Mouse (Mus musculus) MEL (cell line): Measurements from ENCODE around the gene Masp1.

Source experiments
- CTCF ChIP-seq, 3 experiments: IDR thresholded peaks in 2 of 3; conservative IDR thresholded peaks in 1 of 3; 2 replicates each; pipeline ENCODE4 v1.5.1; 2011 to 2012; ENCODE audit warnings: low read length in 3 of 3, low read depth in 2 of 3, mild to moderate bottlenecking in 2 of 3, improper control_type of control experiment in 1 of 3, inconsistent platforms in 1 of 3, mixed read lengths in 1 of 3, moderate library complexity in 1 of 3; ENCODE audit not compliant: control insufficient read depth in 1 of 3, insufficient read depth in 1 of 3, poor library complexity in 1 of 3, severe bottlenecking in 1 of 3
- MAFK ChIP-seq: IDR thresholded peaks from 2 replicates; pipeline ENCODE4 v1.6.1; 2011; ENCODE audit warnings: low read depth, mild to moderate bottlenecking, low read length, improper control_type of control experiment, borderline replicate concordance

DNA sequence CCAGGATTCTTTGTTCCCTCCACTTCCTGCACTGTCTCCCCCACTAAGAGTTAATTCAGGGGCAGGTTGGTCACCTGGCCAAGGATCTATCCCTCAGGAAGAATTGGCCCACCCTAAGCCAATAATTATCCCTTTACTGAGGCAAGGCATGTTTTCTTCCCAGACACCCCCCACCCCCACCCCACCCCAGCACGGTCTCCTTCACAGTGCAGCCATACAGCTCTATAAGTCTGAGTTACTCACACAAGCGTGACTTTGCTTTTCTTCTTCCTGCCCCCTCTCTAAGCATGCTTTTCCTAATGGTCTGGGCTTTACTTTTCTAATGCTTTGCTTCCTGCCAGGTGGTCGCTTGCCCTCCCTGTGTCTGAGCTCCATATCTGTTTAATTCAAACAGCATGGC lies 118.7 kb downstream of the Masp1 start:
- no peak for TF ChIP-seq CTCF (IDR thresholded peaks at IDR 0.05 in 2 of 3, conservative IDR thresholded peaks at IDR 0.05 in 1 of 3; ENCODE audit: control insufficient read depth in 1 of 3, insufficient read depth in 1 of 3, low read depth in 2 of 3, low read length in 3 of 3, poor library complexity in 1 of 3, severe bottlenecking in 1 of 3)
- no peak for TF ChIP-seq MAFK
